Mouse (Mus musculus) brain, embryonic 14.5 days (tissue): Measurements from ENCODE around the gene Pip5k1a.

Experiments used
- CTCF ChIP-seq: fragments of 200-500 bp; IDR thresholded peaks from 2 replicates; pipeline ENCODE4 v1.5.1; 2012; ENCODE audit warnings: inconsistent platforms, mild to moderate bottlenecking, moderate library complexity, borderline replicate concordance; ENCODE audit not compliant: insufficient read depth, insufficient read length; ENCODE audit errors: extremely low read depth
- POLR2A ChIP-seq: fragments of 200-500 bp; IDR thresholded peaks from 2 replicates; pipeline ENCODE4 v1.6.1; 2012; ENCODE audit warnings: mild to moderate bottlenecking, inconsistent platforms, borderline replicate concordance; ENCODE audit not compliant: poor library complexity, insufficient read depth, insufficient read length, severe bottlenecking; ENCODE audit errors: extremely low read depth

GRCm38 (mm10) chr3:95024551-95024950 lies 82.2 kb downstream of the Pip5k1a start:
- no peak for TF ChIP-seq CTCF
- TF ChIP-seq POLR2A, result no peak
